Mouse (Mus musculus): Measurements from ENCODE around the gene Brd4. TPM values are rescaled to one million over a fixed set of nuclear protein-coding genes. Genes with fewer than 3 reads are reported as not detected.

Gene Brd4
- polyA plus RNA-seq (2014; fragmentation: Nextera tagmentation; extraction: Ambion mirVana) = 130 and 143 TPM in 2 replicates

- peak; percentile 97 for DNase-seq (ENCODE audit: low spot score)
- WGBS = under 1% methylated on average over 60 of the region's 100 CpGs
These were observed at the start of gene Brd4 for GRCm38 (mm10) chr17:32284262-32285137. TSS of gene Brd4 (minus strand) at chr17:32284722.

GRCm38 (mm10) chr17:32333675-32334303, 49.3 kb upstream of the Brd4 start:
- no peak for DNase-seq (ENCODE audit: low spot score)
- H3K27me3 ChIP-seq (ENCODE audit: control insufficient read depth, insufficient read depth, low read length) = no peaks in the 10 kb centered on the region
- H3K9me3 ChIP-seq (ENCODE audit: control insufficient read depth, low read length) = no peaks in the 10 kb centered on the region
- H3K4me1 ChIP-seq (replicated peaks; ENCODE audit: control insufficient read depth, insufficient read depth, low read length) = no peaks in the 10 kb centered on the region
- no peak overlapping the region for H3K27ac ChIP-seq (ENCODE audit: low read depth, low read length)
- peaks cover 30% of the 10 kb centered on the region; the same call in 1 of the 2 replicates for H3K36me3 ChIP-seq (ENCODE audit: control insufficient read depth, insufficient read depth, low read length)
- no peak for ATAC-seq (replicated peaks; ENCODE audit: low FRiP score)
- no peak overlapping the region for H3K9ac ChIP-seq (ENCODE audit: low read length)
- H3K4me2 ChIP-seq (ENCODE audit: low read depth, low read length, severe bottlenecking) = no peak overlapping the region
- 91% methylated on average over 31 of the region's 31 CpGs for WGBS
- H3K4me3 ChIP-seq (ENCODE audit: low read depth, low read length) = no peak overlapping the region

More at GRCm38 (mm10) chr17:32284262-32285137, at the start of gene Brd4:
- peak within 1 kb of the TSS; percentile 49 for H3K4me2 ChIP-seq (ENCODE audit: low read depth, low read length, severe bottlenecking)
- H3K9ac ChIP-seq (ENCODE audit: low read length) = peak within 1 kb of the TSS; percentile 97
- peak within 1 kb of the TSS; percentile 97 for H3K27ac ChIP-seq (ENCODE audit: low read depth, low read length)
- H3K9me3 ChIP-seq (ENCODE audit: control insufficient read depth, low read length) = no peaks in the 10 kb centered on the region
- peak within 1 kb of the TSS; percentile 94 for H3K4me3 ChIP-seq (ENCODE audit: low read depth, low read length)
- no peaks in the 10 kb centered on the region for H3K36me3 ChIP-seq (ENCODE audit: control insufficient read depth, insufficient read depth, low read length)
- H3K27me3 ChIP-seq (ENCODE audit: control insufficient read depth, insufficient read depth, low read length) = no peaks in the 10 kb centered on the region
- peak; percentile 91 for ATAC-seq (replicated peaks; ENCODE audit: low FRiP score)
- H3K4me1 ChIP-seq (replicated peaks; ENCODE audit: control insufficient read depth, insufficient read depth, low read length) = peaks cover 9% of the 10 kb centered on the region; the same call in 1 of the 2 replicates

- Histone ChIP-seq H3K36me3 (ENCODE audit: control insufficient read depth, insufficient read depth, low read length) (peaks cover 11% of the 10 kb centered on the region; the same call in 1 of the 2 replicates), H3K4me1 (replicated peaks; ENCODE audit: control insufficient read depth, insufficient read depth, low read length) (no peaks in the 10 kb centered on the region), H3K4me3 (ENCODE audit: low read depth, low read length) (no peak overlapping the region), H3K9ac (ENCODE audit: low read length) (no peak overlapping the region), H3K4me2 (ENCODE audit: low read depth, low read length, severe bottlenecking) (no peak overlapping the region), H3K27me3 (ENCODE audit: control insufficient read depth, insufficient read depth, low read length) (no peaks in the 10 kb centered on the region), H3K9me3 (ENCODE audit: control insufficient read depth, low read length) (no peaks in the 10 kb centered on the region), H3K27ac (ENCODE audit: low read depth, low read length) (no peak overlapping the region)
- no peak for ATAC-seq (replicated peaks; ENCODE audit: low FRiP score)
- DNase-seq (ENCODE audit: low spot score) = no peak
These were observed 43.0 kb upstream of the Brd4 start for GRCm38 (mm10) chr17:32327501-32327900.

- H3K27me3 ChIP-seq (ENCODE audit: control insufficient read depth, insufficient read depth, low read length) = no peaks in the 10 kb centered on the region
- DNase-seq (ENCODE audit: low spot score) = no peak
- H3K4me2 ChIP-seq (ENCODE audit: low read depth, low read length, severe bottlenecking) = no peak overlapping the region
- ATAC-seq (replicated peaks; ENCODE audit: low FRiP score) = no peak
- H3K36me3 ChIP-seq (ENCODE audit: control insufficient read depth, insufficient read depth, low read length) = no peaks in the 10 kb centered on the region; the same call in 1 of the 2 replicates
- no peaks in the 10 kb centered on the region; the same call in 1 of the 2 replicates for H3K4me1 ChIP-seq (replicated peaks; ENCODE audit: control insufficient read depth, insufficient read depth, low read length)
- H3K27ac ChIP-seq (ENCODE audit: low read depth, low read length) = no peak overlapping the region
- 89% methylated on average over 1 of the region's 1 CpGs for WGBS
- H3K4me3 ChIP-seq (ENCODE audit: low read depth, low read length) = no peak overlapping the region
- H3K9me3 ChIP-seq (ENCODE audit: control insufficient read depth, low read length) = no peaks in the 10 kb centered on the region
- H3K9ac ChIP-seq (ENCODE audit: low read length) = no peak overlapping the region
These were observed 38.3 kb upstream of the Brd4 start for GRCm38 (mm10) chr17:32322809-32323208.

- no peaks in the 10 kb centered on the region; the same call in 1 of the 2 replicates for H3K4me1 ChIP-seq (replicated peaks; ENCODE audit: control insufficient read depth, insufficient read depth, low read length)
- 26% methylated on average over 6 of the region's 6 CpGs for WGBS
- H3K36me3 ChIP-seq (ENCODE audit: control insufficient read depth, insufficient read depth, low read length) = peaks cover 6% of the 10 kb centered on the region
- no peaks in the 10 kb centered on the region for H3K9me3 ChIP-seq (ENCODE audit: control insufficient read depth, low read length)
- ATAC-seq (replicated peaks; ENCODE audit: low FRiP score) (no peak), DNase-seq (ENCODE audit: low spot score) (no peak)
- H3K27me3 ChIP-seq (ENCODE audit: control insufficient read depth, insufficient read depth, low read length) = no peaks in the 10 kb centered on the region
- H3K4me2 ChIP-seq (ENCODE audit: low read depth, low read length, severe bottlenecking) = peak overlapping the region; percentile 89
- H3K9ac ChIP-seq (ENCODE audit: low read length) = peak overlapping the region; percentile 81
- H3K27ac ChIP-seq (ENCODE audit: low read depth, low read length) = peak overlapping the region; percentile 91
- peak overlapping the region; percentile 95 for H3K4me3 ChIP-seq (ENCODE audit: low read depth, low read length)
These were observed 37.3 kb upstream of the Brd4 start for GRCm38 (mm10) chr17:32321836-32322235.

- peak overlapping the region; percentile 91 for H3K27ac ChIP-seq (ENCODE audit: low read depth, low read length)
- H3K4me3 ChIP-seq (ENCODE audit: low read depth, low read length) = peak overlapping the region; percentile 95
- WGBS = under 1% methylated on average over 23 of the region's 23 CpGs
- peak; percentile 75 for ATAC-seq (replicated peaks; ENCODE audit: low FRiP score)
- no peaks in the 10 kb centered on the region; the same call in 1 of the 2 replicates for H3K4me1 ChIP-seq (replicated peaks; ENCODE audit: control insufficient read depth, insufficient read depth, low read length)
- H3K4me2 ChIP-seq (ENCODE audit: low read depth, low read length, severe bottlenecking) = peak overlapping the region; percentile 89
- no peak for DNase-seq (ENCODE audit: low spot score)
- H3K27me3 ChIP-seq (ENCODE audit: control insufficient read depth, insufficient read depth, low read length) = no peaks in the 10 kb centered on the region
- peaks cover 6% of the 10 kb centered on the region for H3K36me3 ChIP-seq (ENCODE audit: control insufficient read depth, insufficient read depth, low read length)
- H3K9ac ChIP-seq (ENCODE audit: low read length) = peak overlapping the region; percentile 81
- no peaks in the 10 kb centered on the region for H3K9me3 ChIP-seq (ENCODE audit: control insufficient read depth, low read length)
These were observed 36.8 kb upstream of the Brd4 start for GRCm38 (mm10) chr17:32321390-32321734.

GRCm38 (mm10) chr17:32320597-32321389, 36.3 kb upstream of the Brd4 start, which contains the start of gene Akap8:
TSS of gene Akap8 (minus strand) at chr17:32321238.
- DNase-seq (ENCODE audit: low spot score) = peak; percentile 99
- peak within 1 kb of the TSS; percentile 94 for H3K4me2 ChIP-seq (ENCODE audit: low read depth, low read length, severe bottlenecking)
- under 1% methylated on average over 83 of the region's 83 CpGs for WGBS
- no peaks in the 10 kb centered on the region; the same call in 1 of the 2 replicates for H3K4me1 ChIP-seq (replicated peaks; ENCODE audit: control insufficient read depth, insufficient read depth, low read length)
- peak within 1 kb of the TSS; percentile 95 for H3K4me3 ChIP-seq (ENCODE audit: low read depth, low read length)
- ATAC-seq (replicated peaks; ENCODE audit: low FRiP score) = peak; percentile 98
- peak within 1 kb of the TSS; percentile 95 for H3K27ac ChIP-seq (ENCODE audit: low read depth, low read length)
- H3K9ac ChIP-seq (ENCODE audit: low read length) = peak within 1 kb of the TSS; percentile 93
- H3K27me3 ChIP-seq (ENCODE audit: control insufficient read depth, insufficient read depth, low read length) = no peaks in the 10 kb centered on the region
- peaks cover 11% of the 10 kb centered on the region for H3K36me3 ChIP-seq (ENCODE audit: control insufficient read depth, insufficient read depth, low read length)
- H3K9me3 ChIP-seq (ENCODE audit: control insufficient read depth, low read length) = no peaks in the 10 kb centered on the region

- 1% methylated on average over 7 of the region's 7 CpGs for WGBS
- no peak for DNase-seq (ENCODE audit: low spot score)
- H3K9ac ChIP-seq (ENCODE audit: low read length) = peak overlapping the region; percentile 93
These were observed 35.4 kb upstream of the Brd4 start for GRCm38 (mm10) chr17:32319950-32320349.

More at GRCm38 (mm10) chr17:32319950-32320349, 35.4 kb upstream of the Brd4 start:
- no peaks in the 10 kb centered on the region; the same call in 1 of the 2 replicates for H3K4me1 ChIP-seq (replicated peaks; ENCODE audit: control insufficient read depth, insufficient read depth, low read length)
- peak overlapping the region; percentile 94 for H3K4me2 ChIP-seq (ENCODE audit: low read depth, low read length, severe bottlenecking)
- H3K4me3 ChIP-seq (ENCODE audit: low read depth, low read length) = peak overlapping the region; percentile 95
- no peak for ATAC-seq (replicated peaks; ENCODE audit: low FRiP score)
- no peaks in the 10 kb centered on the region for H3K27me3 ChIP-seq (ENCODE audit: control insufficient read depth, insufficient read depth, low read length)
- H3K36me3 ChIP-seq (ENCODE audit: control insufficient read depth, insufficient read depth, low read length) = peaks cover 15% of the 10 kb centered on the region
- no peaks in the 10 kb centered on the region for H3K9me3 ChIP-seq (ENCODE audit: control insufficient read depth, low read length)
- 0 out of 2 replicates have a peak overlapping the region, but pooled peaks have one; percentile 95 for H3K27ac ChIP-seq (ENCODE audit: low read depth, low read length)

All from forebrain, embryonic 11.5 days (tissue).